Mouse (Mus musculus) forelimb bud, embryonic 11.5 days (tissue): Measurements from ENCODE around the gene Elovl6.

Source experiments
- DNase-seq: peaks from one replicate; pipeline ENCODE4 v3.0.0-alpha.2; 2012; ENCODE audit warnings: low read depth, low spot score

Elovl6 gene

GRCm38 (mm10) chr3:129605934-129606333, 73.8 kb downstream of the Elovl6 start:
- DNase-seq: no peak

GRCm38 (mm10) chr3:129611626-129612025, 79.5 kb downstream of the Elovl6 start:
- no peak for DNase-seq

- DNase-seq: no peak
Measured at GRCm38 (mm10) chr3:129612311-129613097, 80.3 kb downstream of the Elovl6 start.

- DNase-seq: no peak
Measured at GRCm38 (mm10) chr3:129613756-129614155, 81.6 kb downstream of the Elovl6 start.

- no peak for DNase-seq
Measured at GRCm38 (mm10) chr3:129614216-129614615, 82.1 kb downstream of the Elovl6 start.

- no peak for DNase-seq
Measured at GRCm38 (mm10) chr3:129617450-129617849, 85.3 kb downstream of the Elovl6 start.

- no peak for DNase-seq
Measured at GRCm38 (mm10) chr3:129619194-129619775, 87.1 kb downstream of the Elovl6 start.

GRCm38 (mm10) chr3:129620802-129621201, 88.6 kb downstream of the Elovl6 start:
- DNase-seq: no peak

- DNase-seq: no peak
Measured at GRCm38 (mm10) chr3:129621255-129621654, 89.1 kb downstream of the Elovl6 start.

- DNase-seq: no peak
Measured at GRCm38 (mm10) chr3:129622120-129622519, 90.0 kb downstream of the Elovl6 start.

GRCm38 (mm10) chr3:129622705-129623104, 90.5 kb downstream of the Elovl6 start:
- no peak for DNase-seq

- DNase-seq: no peak
Measured at GRCm38 (mm10) chr3:129624193-129624805, 92.1 kb downstream of the Elovl6 start.

GRCm38 (mm10) chr3:129627281-129627680, 95.1 kb downstream of the Elovl6 start:
- no peak for DNase-seq

GRCm38 (mm10) chr3:129631018-129631417, 98.9 kb downstream of the Elovl6 start:
- no peak for DNase-seq

GRCm38 (mm10) chr3:129631857-129632256, 99.7 kb downstream of the Elovl6 start:
- DNase-seq: no peak

GRCm38 (mm10) chr3:129633518-129633917, 101.4 kb downstream of the Elovl6 start:
- DNase-seq: no peak

- DNase-seq: no peak
Measured at GRCm38 (mm10) chr3:129634260-129634901, 102.2 kb downstream of the Elovl6 start.

GRCm38 (mm10) chr3:129637446-129637845, 105.3 kb downstream of the Elovl6 start:
- no peak for DNase-seq

GRCm38 (mm10) chr3:129639701-129640100, 107.5 kb downstream of the Elovl6 start:
- DNase-seq: no peak

- DNase-seq: no peak
Measured at GRCm38 (mm10) chr3:129640211-129641000, 108.3 kb downstream of the Elovl6 start.

GRCm38 (mm10) chr3:129641621-129642020, 109.5 kb downstream of the Elovl6 start:
- DNase-seq: no peak
